Mouse (Mus musculus) cerebellum, adult 9-11 months (tissue): Measurements from ENCODE around the gene Olfr273.
"Not testable (repeated sequence)": the region's sequence is repeated elsewhere in the genome, so short reads cannot be mapped to it uniquely, and the experiment has no call there.

ENCODE experiments used
- DNase-seq: peaks from one replicate; pipeline ENCODE4 v3.0.0; 2022

Gene Olfr273

GRCm38 (mm10) chr4:52859136-52859535 is at the start of gene Olfr273:
Gene Olfr273 (minus strand): TSS chr4:52859236.
- DNase-seq: no peak

GRCm38 (mm10) chr4:52864156-52864555 is 5.1 kb upstream of the Olfr273 start:
- no peak for DNase-seq

GRCm38 (mm10) chr4:52849672-52850071 is 9.4 kb downstream of the Olfr273 start:
- DNase-seq: no peak

- peak; percentile 7 for DNase-seq
These were observed 9.9 kb downstream of the Olfr273 start for GRCm38 (mm10) chr4:52849039-52849635.

- not testable (repeated sequence) for DNase-seq
These were observed 13.6 kb downstream of the Olfr273 start for GRCm38 (mm10) chr4:52845411-52845810.

GRCm38 (mm10) chr4:52821375-52821774 is 37.7 kb downstream of the Olfr273 start:
- DNase-seq: no peak

- DNase-seq: no peak
These were observed 44.7 kb downstream of the Olfr273 start, which contains the start of gene Olfr275 for GRCm38 (mm10) chr4:52814304-52814703. Gene Olfr275 (plus strand): TSS chr4:52814604.

GRCm38 (mm10) chr4:52811871-52812270 is 47.2 kb downstream of the Olfr273 start:
- no peak for DNase-seq
